Mouse (Mus musculus): ENCODE measurements around the gene Edn3. TPM values are rescaled to one million over a fixed set of nuclear protein-coding genes. Genes with fewer than 3 reads are reported as not detected.

The Edn3 gene
- polyA plus RNA-seq, 1 experiment: not detected

GRCm38 (mm10) chr2:174827829-174828228, 67.4 kb downstream of the Edn3 start:
- Histone ChIP-seq H3K4me1 (ENCODE audit: control insufficient read depth, insufficient read depth, insufficient read length, low read length) (no peaks in the 10 kb centered on the region), H3K27ac (replicated peaks; ENCODE audit: low read depth, low read length) (no peak overlapping the region)

GRCm38 (mm10) chr2:174833608-174834007, 73.2 kb downstream of the Edn3 start:
- no peaks in the 10 kb centered on the region for H3K4me1 ChIP-seq (ENCODE audit: control insufficient read depth, insufficient read depth, insufficient read length, low read length)
- H3K27ac ChIP-seq (replicated peaks; ENCODE audit: low read depth, low read length): no peak overlapping the region
- no peak overlapping the region for H3K4me3 ChIP-seq (ENCODE audit: insufficient read depth, low read depth, low read length)

More at GRCm38 (mm10) chr2:174827829-174828228, 67.4 kb downstream of the Edn3 start:
- no peak overlapping the region for H3K4me3 ChIP-seq (ENCODE audit: insufficient read depth, low read depth, low read length)

Other genes starting within 250 kb of the Edn3 start
- gene Zfp831, start 117.1 kb upstream of the Edn3 start, polyA plus RNA-seq (2012; ENCODE audit: insufficient read depth, insufficient read length, missing spikeins): not detected in 2 replicates
- gene Gm14444, start 249.6 kb downstream of the Edn3 start, polyA plus RNA-seq (2012; ENCODE audit: insufficient read depth, insufficient read length, missing spikeins): 1.4 and 1.9 TPM in 2 replicates

Measured in brown adipose tissue, adult 24 weeks (tissue).